Mouse (Mus musculus) NIH3T3 (cell line): ENCODE measurements around the gene Pold4.
"Not testable (repeated sequence)": the region's sequence is repeated elsewhere in the genome, so short reads cannot be mapped to it uniquely, and the experiment has no call there.

ENCODE experiments used
- DNase-seq: peaks from one replicate; pipeline ENCODE4 v3.0.0-alpha.2; 2012; ENCODE audit warnings: low read depth

Pold4 gene

GRCm38 (mm10) chr19:4227894-4228678 is 3.6 kb upstream of the Pold4 start:
- peak; percentile 95 for DNase-seq

GRCm38 (mm10) chr19:4228891-4229290 is 2.8 kb upstream of the Pold4 start:
- no peak for DNase-seq

GRCm38 (mm10) chr19:4229451-4230076 is 2.1 kb upstream of the Pold4 start:
- DNase-seq = no peak

GRCm38 (mm10) chr19:4230415-4230814 is 1.3 kb upstream of the Pold4 start:
- peak; percentile 67 for DNase-seq

GRCm38 (mm10) chr19:4232186-4232572 is 480 bp downstream of the Pold4 start:
- DNase-seq = peak; percentile 55

GRCm38 (mm10) chr19:4232651-4233050 is 952 bp downstream of the Pold4 start:
- DNase-seq = no peak

- DNase-seq = no peak
Measured at GRCm38 (mm10) chr19:4234548-4234947, 2.8 kb downstream of the Pold4 start.

GRCm38 (mm10) chr19:4240247-4240668 is 8.6 kb downstream of the Pold4 start:
- DNase-seq = peak; percentile 59

- no peak for DNase-seq
Measured at GRCm38 (mm10) chr19:4242416-4242815, 10.7 kb downstream of the Pold4 start.

- DNase-seq = no peak
Measured at GRCm38 (mm10) chr19:4244775-4245174, 13.1 kb downstream of the Pold4 start.

GRCm38 (mm10) chr19:4247010-4247409 is 15.3 kb downstream of the Pold4 start:
- DNase-seq = peak; percentile 47

- not testable (repeated sequence) for DNase-seq
Measured at GRCm38 (mm10) chr19:4248683-4249082, 17.0 kb downstream of the Pold4 start.

- DNase-seq = no peak
Measured at GRCm38 (mm10) chr19:4254230-4254629, 22.5 kb downstream of the Pold4 start.

- DNase-seq = peak; percentile 38
Measured at GRCm38 (mm10) chr19:4255583-4256162, 24.0 kb downstream of the Pold4 start.

GRCm38 (mm10) chr19:4257216-4257896 is 25.7 kb downstream of the Pold4 start:
- peak; percentile 99 for DNase-seq

GRCm38 (mm10) chr19:4257897-4258252 is 26.2 kb downstream of the Pold4 start:
- DNase-seq = no peak

GRCm38 (mm10) chr19:4261038-4261698 is 29.5 kb downstream of the Pold4 start:
- DNase-seq = peak; percentile 51

GRCm38 (mm10) chr19:4262756-4263155 is 31.1 kb downstream of the Pold4 start:
- DNase-seq = no peak

- DNase-seq = no peak
Measured at GRCm38 (mm10) chr19:4263702-4264101, 32.0 kb downstream of the Pold4 start.

- peak; percentile 94 for DNase-seq
Measured at GRCm38 (mm10) chr19:4264171-4264780, 32.6 kb downstream of the Pold4 start.

GRCm38 (mm10) chr19:4265956-4266355 is 34.3 kb downstream of the Pold4 start:
- DNase-seq = no peak
